ENCODE assay signal across 8 mouse cellular contexts in genomic region chrX:142534780-142535179, GRCm38 (mm10).
DNase-seq lines count a peak whose midpoint lies in the region; ATAC-seq and TF ChIP-seq lines count a peak whose summit lies in the region.

No protein-coding gene starts in this region.

- no peak overlapping the region for H3K4me3 ChIP-seq in liver, adult 2 months (ENCODE audit: insufficient read depth, low read depth, low read length)
- H3K4me3 ChIP-seq in liver, embryonic 12.5 days, result no peak overlapping the region

- DNase-seq in gastrocnemius, adult 18-20 months (ENCODE audit: low spot score), result peak; percentile 17
- DNase-seq in gastrocnemius, adult 8-10 months (ENCODE audit: low spot score in 2 of 2), result no peak
- peak; percentile 45 for DNase-seq in liver, adult 2 months (ENCODE audit: extremely low read depth, low read depth, low spot score)
- DNase-seq in R1 (ENCODE audit: low read depth, low spot score), result peak; percentile 53
- peak; percentile 66 for DNase-seq in retina, embryonic 14.5 days (ENCODE audit: low spot score)
- no peak for DNase-seq in gastrocnemius, postnatal 36 days

- ATAC-seq in liver, embryonic 12.5 days, result no peak
- peak; percentile 54 for ATAC-seq in granulocyte monocyte progenitor cell, adult 5-6 weeks (replicated peaks; ENCODE audit: poor library complexity, severe bottlenecking)

- H3K4me2 ChIP-seq in liver, embryonic 12.5 days, result no peak overlapping the region

- H3K27ac ChIP-seq in liver, adult 2 months (replicated peaks; ENCODE audit: insufficient read depth, low read depth, low read length), result no peak overlapping the region
- H3K27ac ChIP-seq in liver, embryonic 12.5 days, result no peak overlapping the region

- H3K36me3 ChIP-seq in liver, adult 2 months (ENCODE audit: control insufficient read depth, insufficient read depth, low read length), result no peaks in the 10 kb centered on the region
- no peaks in the 10 kb centered on the region for H3K36me3 ChIP-seq in liver, embryonic 12.5 days

- intact Hi-C loops in gastrocnemius, postnatal 36 days (cut with DNase I), result loop anchor here (5.0 kb wide), 1 partner anchor 207 kb away; no protein-coding TSS in a partner anchor

- no peaks in the 10 kb centered on the region for H3K79me2 ChIP-seq in liver, adult 2 months (ENCODE audit: control insufficient read depth, insufficient read depth, low read length)

- H3K9ac ChIP-seq in liver, adult 2 months (ENCODE audit: low read depth, low read length), result no peak overlapping the region
- H3K9ac ChIP-seq in liver, embryonic 12.5 days, result no peak overlapping the region

- H3K27me3 ChIP-seq in liver, adult 2 months (ENCODE audit: control insufficient read depth, insufficient read depth, low read length), result no peaks in the 10 kb centered on the region
- no peaks in the 10 kb centered on the region for H3K27me3 ChIP-seq in liver, embryonic 12.5 days (replicated peaks)

- no peak for TF ChIP-seq POLR2A in liver, adult 2 months (IDR thresholded peaks at IDR 0.05; ENCODE audit: extremely low read depth, insufficient read depth, low read length)

- H3K9me3 ChIP-seq in liver, embryonic 12.5 days (replicated peaks), result no peaks in the 10 kb centered on the region

- 21% methylated on average over 8 of the region's 8 CpGs for WGBS in liver, adult 2 months
- WGBS in liver, embryonic 12.5 days (ENCODE audit: insufficient replicate concordance), result 24% methylated on average over 8 of the region's 8 CpGs

- no peaks in the 10 kb centered on the region for H3K4me1 ChIP-seq in liver, adult 2 months (ENCODE audit: control insufficient read depth, insufficient read depth, low read length)
- H3K4me1 ChIP-seq in liver, embryonic 12.5 days, result 0 out of 2 replicates have a peak, but pooled peaks cover 7% of the 10 kb centered on the region

- peak; percentile 46 for TF ChIP-seq CTCF in liver, adult 2 months (IDR thresholded peaks at IDR 0.05; ENCODE audit: low read depth, low read length)

Comparison
In these comparisons a context has a peak if more than half of its experiments do, and no peak if none do; other contexts are left out.
1. DNase-seq: peak in gastrocnemius, adult 18-20 months (single experiment), liver, adult 2 months (single experiment), R1 (single experiment) and retina, embryonic 14.5 days (single experiment); none in gastrocnemius, adult 8-10 months (0 of 2) and gastrocnemius, postnatal 36 days (0 of 2).